Mouse (Mus musculus) embryonic facial prominence, embryonic 14.5 days (tissue): ENCODE results near the gene 4930449I24Rik. TPM values are rescaled to one million over a fixed set of nuclear protein-coding genes. Genes with fewer than 3 reads are reported as not detected.
"Not testable (repeated sequence)": the region's sequence is repeated elsewhere in the genome, so short reads cannot be mapped to it uniquely, and the experiment has no call there.

ENCODE experiments used
- ATAC-seq: fragments of 200-750 bp; cut with Nextera tagmentation; 2 replicates; pipeline ENCODE4 v1.8.0; 2017; ENCODE audit warnings: low read depth, moderate number of reproducible peaks, moderate TSS enrichment
- DNase-seq: peaks from one replicate; pipeline ENCODE4 v3.0.0-alpha.2; 2015; ENCODE audit warnings: low spot score
- H3K27ac ChIP-seq: fragments of 300-500 bp; sonication (generic); replicated peaks from 2 replicates; pipeline ENCODE4 v1.5.1; 2014; ENCODE audit warnings: low read depth, mild to moderate bottlenecking, low read length, moderate library complexity
- H3K27me3 ChIP-seq: fragments of 300-500 bp; sonication (generic); replicated peaks from 2 replicates; pipeline ENCODE4 v1.6.1; 2014; ENCODE audit warnings: low read length; ENCODE audit not compliant: control insufficient read depth, insufficient read depth
- H3K36me3 ChIP-seq: fragments of 300-500 bp; sonication (generic); 2 replicates; pipeline ENCODE4 v1.6.1; 2014; ENCODE audit warnings: low read length, mixed read lengths; ENCODE audit not compliant: control insufficient read depth, insufficient read depth
- H3K4me1 ChIP-seq: fragments of 300-500 bp; sonication (generic); 2 replicates; pipeline ENCODE4 v1.6.1; 2014; ENCODE audit warnings: antibody characterized with exemption, low read length; ENCODE audit not compliant: control insufficient read depth, insufficient read depth
- H3K4me2 ChIP-seq: fragments of 300-500 bp; sonication (generic); 2 replicates; pipeline ENCODE4 v1.6.1; 2014; ENCODE audit warnings: low read depth, mild to moderate bottlenecking, low read length, moderate library complexity, mixed read lengths
- H3K4me3 ChIP-seq: fragments of 300-500 bp; sonication (generic); 2 replicates; pipeline ENCODE4 v1.5.1; 2014; ENCODE audit warnings: low read depth, mild to moderate bottlenecking, low read length
- H3K9ac ChIP-seq: fragments of 300-500 bp; sonication (generic); 2 replicates; pipeline ENCODE4 v1.6.1; 2014; ENCODE audit warnings: low read depth, mild to moderate bottlenecking, low read length, moderate library complexity, mixed read lengths
- H3K9me3 ChIP-seq: fragments of 300-500 bp; sonication (generic); 2 replicates; pipeline ENCODE4 v1.6.1; 2016; ENCODE audit warnings: low read length; ENCODE audit not compliant: control insufficient read depth
- WGBS: fragments of 180-500 bp; shearing (Covaris S2); extraction: QIAGEN DNeasy Blood & Tissue Kit; methylation state at CpG from one replicate; pipeline ENCODE4 v1.1.7; 2014; 5-methylcytosine and 5-hydroxymethylcytosine counted together
- polyA plus RNA-seq: library from polyadenylated mRNA; unstranded; fragments of >200 nt; fragmentation: Nextera tagmentation; extraction: Ambion mirVana; gene quantifications from 2 replicates; pipeline ENCODE4 v1.2.1, GENCODE M21; 2014

4930449I24Rik gene
- polyA plus RNA-seq, result not detected in 2 replicates

GRCm38 (mm10) chr5:146502099-146502498 is at the start of gene 4930449I24Rik:
Gene 4930449I24Rik, plus strand, starts transcription at chr5:146502399.
- not testable (repeated sequence) for H3K36me3 ChIP-seq, ATAC-seq, H3K9me3 ChIP-seq, H3K27me3 ChIP-seq, H3K4me2 ChIP-seq, H3K4me3 ChIP-seq, DNase-seq, H3K4me1 ChIP-seq, H3K9ac ChIP-seq, H3K27ac ChIP-seq
- WGBS, result no CpG with 5 or more reads among the region's 5 CpGs

GRCm38 (mm10) chr5:146453556-146453955 is 48.6 kb upstream of the 4930449I24Rik start:
- DNase-seq (no peak), ATAC-seq (no peak)
- H3K27me3 ChIP-seq, result no peaks in the 10 kb centered on the region
- no peak overlapping the region for H3K27ac ChIP-seq
- 87% methylated on average over 6 of the region's 6 CpGs for WGBS
- H3K4me3 ChIP-seq, result no peak overlapping the region
- no peaks in the 10 kb centered on the region for H3K4me1 ChIP-seq
- no peaks in the 10 kb centered on the region for H3K9me3 ChIP-seq
- no peak overlapping the region for H3K9ac ChIP-seq
- no peak overlapping the region for H3K4me2 ChIP-seq
- 0 out of 2 replicates have a peak, but pooled peaks cover 13% of the 10 kb centered on the region for H3K36me3 ChIP-seq

GRCm38 (mm10) chr5:146461612-146462011 is 40.6 kb upstream of the 4930449I24Rik start:
- 76% methylated on average over 8 of the region's 8 CpGs for WGBS
- H3K36me3 ChIP-seq, result 0 out of 2 replicates have a peak, but pooled peaks cover 1% of the 10 kb centered on the region
- no peaks in the 10 kb centered on the region for H3K4me1 ChIP-seq
- H3K4me2 ChIP-seq, result no peak overlapping the region
- no peak overlapping the region for H3K27ac ChIP-seq
- ATAC-seq (no peak), DNase-seq (peak; percentile 4)
- H3K9me3 ChIP-seq, result no peaks in the 10 kb centered on the region
- H3K4me3 ChIP-seq, result no peak overlapping the region
- no peak overlapping the region for H3K9ac ChIP-seq
- no peaks in the 10 kb centered on the region for H3K27me3 ChIP-seq

- no peak for DNase-seq
- no peak overlapping the region for H3K4me2 ChIP-seq
- H3K4me3 ChIP-seq, result no peak overlapping the region
- H3K27ac ChIP-seq, result no peak overlapping the region
- WGBS, result 92% methylated on average over 19 of the region's 19 CpGs
- no peak for ATAC-seq
- no peak overlapping the region for H3K9ac ChIP-seq
- no peaks in the 10 kb centered on the region for H3K4me1 ChIP-seq
- H3K9me3 ChIP-seq, result no peaks in the 10 kb centered on the region
- no peaks in the 10 kb centered on the region for H3K36me3 ChIP-seq
- no peaks in the 10 kb centered on the region for H3K27me3 ChIP-seq
Observed at GRCm38 (mm10) chr5:146466663-146467062, 35.5 kb upstream of the 4930449I24Rik start.

- Histone ChIP-seq H3K4me1 (no peaks in the 10 kb centered on the region), H3K36me3 (no peaks in the 10 kb centered on the region), H3K27ac (no peak overlapping the region), H3K9ac (no peak overlapping the region), H3K27me3 (no peaks in the 10 kb centered on the region), H3K4me2 (no peak overlapping the region), H3K4me3 (no peak overlapping the region), H3K9me3 (no peaks in the 10 kb centered on the region)
- WGBS, result 91% methylated on average over 9 of the region's 9 CpGs
- DNase-seq (no peak), ATAC-seq (no peak)
Observed at GRCm38 (mm10) chr5:146468311-146468710, 33.9 kb upstream of the 4930449I24Rik start.

GRCm38 (mm10) chr5:146470821-146471220 is 31.4 kb upstream of the 4930449I24Rik start:
- ATAC-seq, result no peak
- no peak overlapping the region for H3K27ac ChIP-seq

GRCm38 (mm10) chr5:146471311-146471710 is 30.9 kb upstream of the 4930449I24Rik start:
- H3K36me3 ChIP-seq, result no peaks in the 10 kb centered on the region
- no peak for DNase-seq
- no peaks in the 10 kb centered on the region for H3K27me3 ChIP-seq
- no peak overlapping the region for H3K4me2 ChIP-seq
- H3K27ac ChIP-seq, result no peak overlapping the region
- 85% methylated on average over 5 of the region's 5 CpGs for WGBS
- H3K4me3 ChIP-seq, result no peak overlapping the region
- no peaks in the 10 kb centered on the region for H3K9me3 ChIP-seq
- H3K4me1 ChIP-seq, result no peaks in the 10 kb centered on the region
- no peak overlapping the region for H3K9ac ChIP-seq
- ATAC-seq, result no peak

More at GRCm38 (mm10) chr5:146470821-146471220, 31.4 kb upstream of the 4930449I24Rik start:
- no peaks in the 10 kb centered on the region for H3K36me3 ChIP-seq
- H3K4me1 ChIP-seq, result no peaks in the 10 kb centered on the region
- no peaks in the 10 kb centered on the region for H3K9me3 ChIP-seq
- no peak overlapping the region for H3K4me2 ChIP-seq
- H3K9ac ChIP-seq, result no peak overlapping the region
- no peaks in the 10 kb centered on the region for H3K27me3 ChIP-seq
- H3K4me3 ChIP-seq, result no peak overlapping the region
- 90% methylated on average over 9 of the region's 9 CpGs for WGBS
- no peak for DNase-seq

- Histone ChIP-seq H3K9me3 (no peaks in the 10 kb centered on the region), H3K4me1 (no peaks in the 10 kb centered on the region), H3K4me2 (no peak overlapping the region), H3K27me3 (no peaks in the 10 kb centered on the region), H3K27ac (no peak overlapping the region), H3K36me3 (no peaks in the 10 kb centered on the region), H3K9ac (no peak overlapping the region), H3K4me3 (no peak overlapping the region)
- WGBS, result 91% methylated on average over 12 of the region's 12 CpGs
- no peak for DNase-seq
- ATAC-seq, result no peak
Observed at GRCm38 (mm10) chr5:146471821-146472220, 30.4 kb upstream of the 4930449I24Rik start.

- not testable (repeated sequence) for H3K4me1 ChIP-seq, DNase-seq, H3K4me2 ChIP-seq, H3K9ac ChIP-seq, H3K27me3 ChIP-seq, ATAC-seq, H3K36me3 ChIP-seq, H3K4me3 ChIP-seq, H3K27ac ChIP-seq, H3K9me3 ChIP-seq
- WGBS, result 13% methylated on average over 4 of the region's 4 CpGs
Observed at GRCm38 (mm10) chr5:146479564-146479963, 22.6 kb upstream of the 4930449I24Rik start.
